Comparison of ENCODE assay signal across 9 mouse cellular contexts in the genomic region with DNA sequence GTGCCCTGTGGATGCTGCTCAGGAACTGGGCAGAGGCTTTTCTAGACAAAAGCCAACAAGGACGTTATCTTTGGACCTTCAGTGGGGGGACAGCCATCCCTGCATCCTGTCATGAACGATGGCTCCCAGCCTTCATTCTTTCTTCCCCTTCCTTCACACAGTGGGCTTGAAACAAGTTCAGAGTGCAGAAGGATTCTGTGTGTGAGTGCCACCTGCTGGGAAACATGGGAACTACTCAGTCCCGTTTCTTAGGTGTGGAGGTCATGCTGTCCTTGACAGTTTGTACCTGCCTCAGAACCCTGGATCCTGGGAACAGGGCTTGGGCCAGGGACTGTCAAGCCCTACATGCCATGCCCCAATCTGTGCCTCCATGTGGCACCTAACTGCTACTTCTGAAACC. TPM values are rescaled to one million over a fixed set of nuclear protein-coding genes. Genes with fewer than 3 reads are reported as not detected.
A peak's percentile ranks its signal among the peaks of the same experiment; 100 is the strongest.
DNase-seq lines count a peak whose midpoint lies in the region; ATAC-seq and TF ChIP-seq lines count a peak whose summit lies in the region.
"Had no signal": no experiment of that assay in that cellular context is flagged by ENCODE, and none has a peak within 500 bp of the region (broad histone marks: within the 10 kb centered on the region; RNA-seq: fewer than 3 reads in every experiment).

No protein-coding gene starts in this region.

- H3K9me3 ChIP-seq in heart, embryonic 12.5 days (replicated peaks): no peaks in the 10 kb centered on the region
- H3K9me3 ChIP-seq: limb, embryonic 13.5 days had no signal

- 2% methylated on average over 3 of the region's 3 CpGs for WGBS in heart, embryonic 12.5 days

- H3K4me1 ChIP-seq in cortical plate, adult 2 months (ENCODE audit: control insufficient read depth, insufficient read depth, low read length): peaks cover 2% of the 10 kb centered on the region; the same call in 1 of the 2 replicates
- H3K4me1 ChIP-seq in heart, embryonic 12.5 days (replicated peaks): peaks cover 34% of the 10 kb centered on the region

- H3K9ac ChIP-seq in heart, embryonic 12.5 days: peak overlapping the region; percentile 16; the same call in 1 of the 2 replicates
- H3K9ac ChIP-seq: limb, embryonic 13.5 days had no signal

- peaks cover 44% of the 10 kb centered on the region for H3K36me3 ChIP-seq in heart, embryonic 12.5 days

- H3K4me3 ChIP-seq in cortical plate, adult 2 months (ENCODE audit: insufficient read depth, low read length): no peak overlapping the region
- H3K4me3 ChIP-seq in heart, embryonic 12.5 days: no peak overlapping the region
- H3K4me3 ChIP-seq: limb, embryonic 13.5 days had no signal

- peak; percentile 85 for TF ChIP-seq CTCF in cortical plate, adult 2 months (IDR thresholded peaks at IDR 0.05; ENCODE audit: extremely low read depth, insufficient read depth, low read length)

- H3K27ac ChIP-seq in cortical plate, adult 2 months (ENCODE audit: insufficient read depth, low read length): no peak overlapping the region
- peak overlapping the region; percentile 39; the same call in 1 of the 2 replicates for H3K27ac ChIP-seq in heart, embryonic 12.5 days (ENCODE audit: poor library complexity, severe bottlenecking)
- H3K27ac ChIP-seq: limb, embryonic 13.5 days had no signal

- H3K27me3 ChIP-seq in heart, embryonic 12.5 days (replicated peaks): no peaks in the 10 kb centered on the region
- H3K27me3 ChIP-seq: limb, embryonic 13.5 days had no signal

- DNase-seq in CD4-positive helper T cell, adult 2 months (ENCODE audit: low read depth, low spot score): peak; percentile 72
- DNase-seq in T-cell, adult 2 months (ENCODE audit: low spot score): peak; percentile 57
- DNase-seq in layer of hippocampus, adult 9-10 months (ENCODE audit: low spot score): peak; percentile 66
- DNase-seq in lung, postnatal 25 days (ENCODE audit: low spot score): peak; percentile 50
- peak; percentile 64 for DNase-seq in right cerebral cortex, adult 18-20 months

- no peak overlapping the region for H3K4me2 ChIP-seq in heart, embryonic 12.5 days
- H3K4me2 ChIP-seq: limb, embryonic 13.5 days had no signal

- ATAC-seq in heart, embryonic 12.5 days (ENCODE audit: insufficient number of reproducible peaks, low FRiP score): no peak
- no peak for ATAC-seq in erythroid progenitor cell, adult 5-6 weeks (replicated peaks; ENCODE audit: low FRiP score, poor library complexity, severe bottlenecking)

- TF ChIP-seq POLR2A in cortical plate, adult 2 months (IDR thresholded peaks at IDR 0.05; ENCODE audit: extremely low read depth, insufficient read depth, low read length): no peak

RNA-seq across cellular contexts. Expression of a gene that starts 2.3 kb away (rescaled TPM):
- 52.8 and 54.7 TPM in 2 replicates for polyA plus RNA-seq in cortical plate, adult 2 months (2012; rRNA removed)
- 73.9 and 79.2 TPM in 2 replicates for polyA plus RNA-seq in heart, embryonic 12.5 days (2016; fragmentation: Nextera tagmentation; extraction: Ambion mirVana)
- 12.6 TPM in 1 of 2 replicates, not detected in the other for total RNA-seq in erythroid progenitor cell, adult 5-6 weeks (2015; ENCODE audit: low replicate concordance)
- 3.1 TPM in 1 of 2 replicates, not detected in the other for total RNA-seq in erythroid progenitor cell, adult 5-6 weeks (2017; ENCODE audit: low replicate concordance)

RNA-seq across cellular contexts. Expression of a gene that starts 2.5 kb away (rescaled TPM):
- 30.8 and 32.6 TPM in 2 replicates for polyA plus RNA-seq in cortical plate, adult 2 months (2012; rRNA removed)
- polyA plus RNA-seq in heart, embryonic 12.5 days (2016; fragmentation: Nextera tagmentation; extraction: Ambion mirVana): 15.5 and 16.8 TPM in 2 replicates
- 4.3 and 27.2 TPM in 2 replicates for total RNA-seq in erythroid progenitor cell, adult 5-6 weeks (2015; ENCODE audit: low replicate concordance)
- total RNA-seq in erythroid progenitor cell, adult 5-6 weeks (2017; ENCODE audit: low replicate concordance): 11.0 and 25.7 TPM in 2 replicates

RNA-seq across cellular contexts. Expression of a gene that starts 14.4 kb away (rescaled TPM):
- 32.1 and 39.6 TPM in 2 replicates for polyA plus RNA-seq in cortical plate, adult 2 months (2012; rRNA removed)
- polyA plus RNA-seq in heart, embryonic 12.5 days (2016; fragmentation: Nextera tagmentation; extraction: Ambion mirVana): 18.7 and 19.2 TPM in 2 replicates
- total RNA-seq in erythroid progenitor cell, adult 5-6 weeks (2015; ENCODE audit: low replicate concordance): 3.2 TPM in 1 of 2 replicates, not detected in the other
- 0.51 and 2.3 TPM in 2 replicates for total RNA-seq in erythroid progenitor cell, adult 5-6 weeks (2017; ENCODE audit: low replicate concordance)

RNA-seq across cellular contexts. Expression of a gene that starts 50.1 kb away (rescaled TPM):
- polyA plus RNA-seq in cortical plate, adult 2 months (2012; rRNA removed): 57.7 and 60.3 TPM in 2 replicates
- polyA plus RNA-seq in heart, embryonic 12.5 days (2016; fragmentation: Nextera tagmentation; extraction: Ambion mirVana): 114 and 117 TPM in 2 replicates
- total RNA-seq in erythroid progenitor cell, adult 5-6 weeks (2015; ENCODE audit: low replicate concordance): 14.8 and 17.2 TPM in 2 replicates
- total RNA-seq in erythroid progenitor cell, adult 5-6 weeks (2017; ENCODE audit: low replicate concordance): 17.1 and 46.0 TPM in 2 replicates

RNA-seq across cellular contexts. Expression of a gene that starts 54.1 kb away (rescaled TPM):
- 208 and 235 TPM in 2 replicates for polyA plus RNA-seq in cortical plate, adult 2 months (2012; rRNA removed)
- polyA plus RNA-seq in heart, embryonic 12.5 days (2016; fragmentation: Nextera tagmentation; extraction: Ambion mirVana): 0.63 and 0.92 TPM in 2 replicates
- 0.84 and 1.4 TPM in 2 replicates for total RNA-seq in erythroid progenitor cell, adult 5-6 weeks (2015; ENCODE audit: low replicate concordance)
- 0.26 and 0.53 TPM in 2 replicates for total RNA-seq in erythroid progenitor cell, adult 5-6 weeks (2017; ENCODE audit: low replicate concordance)
